Mouse (Mus musculus): ENCODE measurements around the gene Psmd11. TPM values are rescaled to one million over a fixed set of nuclear protein-coding genes. Genes with fewer than 3 reads are reported as not detected.
A peak's percentile ranks its signal among the peaks of the same experiment; 100 is the strongest.
"Not testable (repeated sequence)": the region's sequence is repeated elsewhere in the genome, so short reads cannot be mapped to it uniquely, and the experiment has no call there.

Gene Psmd11
- total RNA-seq (2021), result 100 to 1,000 TPM; 100 to 101 TPM

GRCm38 (mm10) chr11:80428381-80429008, at the start of gene Psmd11:
TSS of gene Psmd11 (plus strand) at chr11:80428615.
- peak; percentile 93 to 95 for DNase-seq

GRCm38 (mm10) chr11:80379184-80379583, 49.2 kb upstream of the Psmd11 start:
- not testable (repeated sequence) for DNase-seq

GRCm38 (mm10) chr11:80382626-80383018, 45.8 kb upstream of the Psmd11 start:
- DNase-seq, result peak in 1 of 2 experiments; percentile 21

- DNase-seq, result peak; percentile 96
Observed at GRCm38 (mm10) chr11:80383019-80383625, 45.3 kb upstream of the Psmd11 start, which contains the start of gene Zfp207. TSS of gene Zfp207 (plus strand) at chr11:80383279.

- peak in 1 of 2 experiments; percentile 22 for DNase-seq
Observed at GRCm38 (mm10) chr11:80383626-80384046, 44.8 kb upstream of the Psmd11 start.

- DNase-seq, result no peak
Observed at GRCm38 (mm10) chr11:80384461-80384860, 44.0 kb upstream of the Psmd11 start.

- DNase-seq, result no peak
Observed at GRCm38 (mm10) chr11:80385055-80385454, 43.4 kb upstream of the Psmd11 start.

GRCm38 (mm10) chr11:80386790-80387189, 41.6 kb upstream of the Psmd11 start:
- no peak for DNase-seq

- DNase-seq, result no peak
Observed at GRCm38 (mm10) chr11:80389885-80390284, 38.5 kb upstream of the Psmd11 start.

- DNase-seq, result no peak
Observed at GRCm38 (mm10) chr11:80391407-80392120, 36.9 kb upstream of the Psmd11 start.

GRCm38 (mm10) chr11:80395930-80396329, 32.5 kb upstream of the Psmd11 start:
- DNase-seq, result no peak

GRCm38 (mm10) chr11:80396617-80397016, 31.8 kb upstream of the Psmd11 start:
- DNase-seq, result no peak

- DNase-seq, result not testable (repeated sequence)
Observed at GRCm38 (mm10) chr11:80407878-80408277, 20.5 kb upstream of the Psmd11 start.

GRCm38 (mm10) chr11:80410377-80410776, 18.0 kb upstream of the Psmd11 start:
- DNase-seq, result no peak

GRCm38 (mm10) chr11:80417085-80417484, 11.3 kb upstream of the Psmd11 start:
- DNase-seq, result no peak

GRCm38 (mm10) chr11:80419743-80420142, 8.7 kb upstream of the Psmd11 start:
- DNase-seq, result no peak

GRCm38 (mm10) chr11:80420202-80420984, 8.0 kb upstream of the Psmd11 start:
- no peak for DNase-seq

- DNase-seq, result no peak
Observed at GRCm38 (mm10) chr11:80421421-80422047, 6.9 kb upstream of the Psmd11 start.

- DNase-seq, result no peak
Observed at GRCm38 (mm10) chr11:80424691-80425090, 3.7 kb upstream of the Psmd11 start.

GRCm38 (mm10) chr11:80425247-80425778, 3.1 kb upstream of the Psmd11 start:
- no peak for DNase-seq

GRCm38 (mm10) chr11:80426029-80426813, 2.2 kb upstream of the Psmd11 start:
- not testable (repeated sequence) for DNase-seq

Measured in layer of hippocampus, postnatal 36 days (tissue).